Mouse (Mus musculus) kidney, adult 9 months (tissue): ENCODE results near the gene Gm20422.

Source experiments
- DNase-seq: peaks from one replicate; pipeline ENCODE4 v3.0.0; 2022

Gm20422 gene

DNA sequence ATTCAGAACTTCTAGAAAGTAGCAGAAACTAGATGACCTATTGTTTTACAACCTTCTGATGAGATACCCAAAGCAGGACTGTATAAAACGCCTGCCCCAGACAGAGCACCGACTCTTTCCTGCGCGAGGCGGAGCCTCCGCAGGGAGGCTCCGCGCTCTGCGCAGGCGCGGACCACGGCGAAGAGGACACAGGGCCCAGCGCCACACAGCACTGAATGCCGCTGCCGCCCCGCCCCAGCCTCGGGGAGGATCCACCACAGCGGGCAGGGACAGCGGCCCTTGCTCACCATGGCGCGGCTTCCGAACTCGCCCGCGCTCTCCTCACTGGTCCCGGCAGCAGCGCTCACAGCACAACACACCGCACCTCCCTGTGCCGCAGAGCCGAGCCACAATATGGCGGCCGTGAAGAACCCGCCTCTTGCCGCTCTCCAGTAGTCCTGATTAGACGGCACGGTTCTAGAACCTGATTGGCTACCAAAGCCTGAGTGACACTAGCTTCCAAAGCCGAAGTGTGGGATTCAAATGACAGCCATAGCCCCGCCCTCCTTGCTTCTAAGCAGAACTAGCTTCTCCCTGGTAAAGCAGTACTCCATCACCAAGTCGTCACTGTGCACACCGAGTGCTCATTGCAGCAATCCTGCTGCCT, at the start of gene Gm20422:
Gene Gm20422 (minus strand): TSS at position 384 of the 646 bp plus-strand sequence.
- DNase-seq, result peak; percentile 95

DNA sequence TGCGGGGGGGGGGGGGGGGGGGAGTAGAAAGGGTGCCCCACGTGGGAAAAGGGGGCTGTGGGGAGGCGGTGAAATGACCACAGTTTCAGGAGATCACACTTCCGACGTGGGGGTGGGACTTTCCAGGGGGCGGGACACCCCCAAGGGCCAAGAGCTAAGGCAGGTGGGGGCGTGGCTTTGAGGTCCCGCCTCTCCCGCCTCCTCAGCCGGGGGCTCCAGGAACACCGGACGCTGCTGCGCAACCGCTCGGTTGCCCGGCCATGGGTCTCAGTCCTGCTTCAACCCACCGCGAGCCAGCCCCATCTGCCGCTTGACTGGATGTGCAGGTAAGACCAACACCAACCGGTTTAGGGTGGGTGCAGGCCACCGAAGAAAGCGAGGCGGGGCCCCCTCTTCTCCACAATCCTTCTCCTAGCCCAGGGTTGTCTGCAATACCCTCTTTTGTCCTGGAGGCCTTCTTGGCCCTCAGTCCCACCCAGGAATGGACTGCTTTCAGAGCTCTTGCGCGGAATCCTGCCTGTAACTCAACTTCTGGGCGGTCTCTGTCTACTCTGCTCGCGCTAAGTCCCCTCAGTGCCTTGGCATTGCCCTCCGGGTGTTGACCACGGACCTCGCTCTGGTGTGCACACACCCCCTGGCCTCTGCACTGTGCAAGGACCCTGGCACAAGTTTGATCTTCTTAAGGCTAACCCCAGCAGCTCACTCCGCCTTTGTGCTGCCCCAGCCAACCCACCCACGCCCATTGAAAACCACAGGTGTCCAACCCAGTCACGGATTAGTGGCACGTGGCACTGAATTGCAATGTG, 47.9 kb upstream of the Gm20422 start, which contains the start of gene Lpar2:
Gene Lpar2 (plus strand): TSS at position 44 of the 806 bp plus-strand sequence.
- DNase-seq, result peak; percentile 79

DNA sequence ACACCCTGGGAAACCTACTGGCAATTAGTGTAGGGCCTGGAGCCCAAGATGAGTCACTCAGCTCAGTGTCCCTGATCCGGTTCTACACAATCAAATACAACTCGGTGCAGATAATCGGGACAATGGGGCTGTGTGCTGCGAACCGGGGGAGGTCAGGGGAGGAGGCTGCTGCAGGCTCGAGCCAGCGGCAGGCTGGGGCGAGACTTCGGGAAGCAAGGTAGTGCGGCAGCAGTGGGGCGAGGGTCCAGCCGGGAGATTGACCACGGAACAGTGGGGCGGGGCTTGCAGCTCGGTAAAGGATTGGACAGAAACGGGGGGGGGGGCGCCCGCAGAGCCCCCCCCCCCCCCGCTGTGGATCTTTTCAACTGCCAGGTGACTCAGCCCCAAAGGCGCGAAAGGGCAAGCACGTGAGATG, 47.3 kb upstream of the Gm20422 start:
- peak; percentile 45 for DNase-seq

DNA sequence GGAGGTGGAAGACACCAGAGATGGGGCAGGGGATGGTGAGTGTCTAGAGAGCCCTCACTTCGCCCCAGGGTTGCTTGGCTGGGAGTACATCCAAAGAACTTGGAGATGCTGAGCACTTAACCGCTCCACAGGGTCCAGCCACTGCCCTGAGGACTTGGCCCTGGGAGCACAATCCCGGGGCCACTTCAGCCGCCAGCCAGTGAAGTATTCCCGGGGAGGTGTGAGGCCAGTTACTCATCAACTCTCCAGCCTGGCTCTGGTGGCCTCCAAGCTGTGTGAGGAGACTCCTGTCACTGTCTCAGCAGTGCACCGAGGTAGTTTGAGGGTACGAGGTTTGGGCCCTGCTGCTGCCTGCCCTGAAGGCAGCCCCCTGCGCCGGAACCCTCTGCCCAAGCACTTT, 45.8 kb upstream of the Gm20422 start:
- DNase-seq, result peak; percentile 90

DNA sequence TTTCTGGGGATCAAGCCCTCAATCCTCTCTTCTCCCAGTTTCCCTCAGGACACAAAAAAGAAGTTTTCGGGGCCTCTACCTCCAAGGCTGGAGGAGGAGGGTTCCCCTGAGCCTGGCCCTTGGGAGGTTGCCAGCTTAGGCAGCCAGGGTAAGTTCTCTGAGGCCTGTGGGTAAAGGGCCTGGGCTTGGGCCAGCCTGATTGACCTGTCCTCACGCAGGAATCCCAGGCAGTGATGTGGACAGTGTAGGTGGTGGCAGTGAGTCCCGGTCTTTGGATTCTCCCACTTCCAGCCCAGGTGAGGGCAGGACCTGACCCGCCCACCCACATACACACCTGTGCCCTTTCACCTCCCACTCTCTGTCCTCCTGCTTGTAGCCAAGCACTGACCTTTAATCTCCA, 40.7 kb upstream of the Gm20422 start:
- peak; percentile 49 for DNase-seq

DNA sequence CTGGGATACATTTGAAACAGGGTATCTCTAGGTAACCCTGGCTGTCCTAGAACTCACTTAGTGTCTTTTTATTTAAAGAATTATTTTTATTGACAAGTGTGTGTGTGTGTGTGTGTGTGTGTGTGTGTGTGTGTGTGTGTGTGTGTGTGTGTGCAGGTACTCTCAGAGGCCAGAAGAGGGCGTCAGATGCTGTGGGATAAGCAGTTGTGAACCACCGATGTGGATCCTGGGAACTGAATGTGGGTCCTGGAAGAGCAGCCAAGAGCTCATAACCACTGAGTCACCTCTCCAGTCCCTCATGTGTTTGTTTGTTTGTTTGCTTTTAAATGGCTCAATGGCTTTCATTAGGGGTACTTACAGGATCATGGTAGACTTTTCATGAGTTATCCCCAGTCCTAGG, 40.2 kb upstream of the Gm20422 start:
- DNase-seq, result no peak

DNA sequence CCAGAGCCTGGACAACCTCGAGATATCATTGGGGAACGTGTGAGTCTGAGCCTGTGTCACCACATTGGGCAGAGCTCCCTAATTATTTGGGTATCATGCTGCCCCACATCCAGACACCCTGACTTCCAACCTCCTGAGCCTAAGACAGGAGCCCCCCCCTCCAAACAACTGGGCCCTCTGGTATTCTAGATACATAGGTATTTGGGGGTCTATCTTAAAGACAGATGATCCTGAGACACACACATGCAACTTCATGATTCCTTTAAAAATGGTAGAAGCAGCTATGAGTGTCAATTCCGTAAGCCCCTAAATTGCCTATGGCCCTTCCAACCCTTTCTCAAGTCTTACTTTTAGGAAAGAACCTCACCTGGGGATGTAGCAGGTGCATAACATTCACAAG, 35.1 kb upstream of the Gm20422 start:
- no peak for DNase-seq

DNA sequence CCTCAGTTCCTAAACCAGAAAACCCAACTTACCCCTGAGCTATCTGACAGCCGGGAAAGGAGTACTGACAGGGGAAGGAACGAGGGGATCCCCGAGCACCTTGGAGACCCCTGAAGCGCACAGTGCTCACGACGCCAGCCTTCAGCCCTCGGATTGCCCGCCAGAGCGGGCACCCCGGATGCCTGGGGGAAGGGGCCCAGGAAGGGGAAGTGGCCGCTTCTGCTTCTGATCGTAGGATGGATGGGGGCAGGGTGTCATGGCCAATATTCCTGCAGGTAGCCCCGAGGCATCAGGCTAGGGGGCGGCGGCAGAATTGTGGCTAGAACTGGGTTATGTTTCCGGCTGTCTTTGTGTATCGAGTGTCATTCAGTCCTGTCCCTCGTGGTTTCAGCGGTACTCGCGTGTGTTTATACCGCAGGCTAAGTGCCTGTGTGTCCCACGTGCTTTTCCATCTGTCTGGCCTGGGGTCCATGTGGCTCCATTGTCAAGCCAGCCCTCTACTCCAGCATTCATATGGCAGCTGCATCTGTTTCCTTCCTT, 34.2 kb upstream of the Gm20422 start:
- DNase-seq, result no peak

DNA sequence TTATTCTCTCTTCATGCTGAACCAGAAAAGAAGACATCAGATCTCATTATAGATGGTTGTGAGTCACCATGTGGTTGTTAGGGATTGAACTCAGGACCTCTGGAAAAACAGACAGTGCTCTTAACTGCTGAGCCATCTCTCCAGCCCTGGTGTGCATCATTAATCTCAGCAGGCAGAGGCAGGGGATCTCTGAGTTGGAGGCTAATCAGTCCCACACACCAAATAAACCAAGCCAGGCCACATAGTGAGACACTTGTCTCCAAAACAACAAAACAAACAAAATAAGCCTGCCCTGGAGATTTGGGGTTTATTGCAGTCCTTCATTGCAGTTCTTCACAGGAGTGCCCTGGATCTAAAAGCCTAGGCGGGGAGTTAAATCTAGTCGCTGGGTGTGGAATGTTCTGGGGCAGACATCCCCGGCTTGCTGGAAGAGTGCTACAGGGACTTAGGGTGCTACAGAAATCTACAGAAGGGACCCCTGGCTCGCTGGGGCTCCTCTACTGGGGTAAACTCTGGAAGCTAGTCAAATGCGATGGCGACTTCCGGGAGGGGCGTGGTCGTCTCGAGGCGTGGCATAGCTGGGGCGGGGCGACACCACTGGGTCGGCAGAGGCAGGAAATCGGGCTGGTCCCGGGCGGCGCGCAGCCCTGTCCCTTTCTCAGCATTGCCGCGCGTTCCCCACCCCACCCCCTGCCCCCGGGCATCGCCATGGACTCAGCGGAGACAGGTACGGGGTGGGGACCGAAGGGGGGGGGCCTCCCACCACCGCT, 33.6 kb upstream of the Gm20422 start, which contains the start of gene Gmip:
Gene Gmip (plus strand): TSS at position 586 of the 770 bp plus-strand sequence.
- DNase-seq, result peak; percentile 85

DNA sequence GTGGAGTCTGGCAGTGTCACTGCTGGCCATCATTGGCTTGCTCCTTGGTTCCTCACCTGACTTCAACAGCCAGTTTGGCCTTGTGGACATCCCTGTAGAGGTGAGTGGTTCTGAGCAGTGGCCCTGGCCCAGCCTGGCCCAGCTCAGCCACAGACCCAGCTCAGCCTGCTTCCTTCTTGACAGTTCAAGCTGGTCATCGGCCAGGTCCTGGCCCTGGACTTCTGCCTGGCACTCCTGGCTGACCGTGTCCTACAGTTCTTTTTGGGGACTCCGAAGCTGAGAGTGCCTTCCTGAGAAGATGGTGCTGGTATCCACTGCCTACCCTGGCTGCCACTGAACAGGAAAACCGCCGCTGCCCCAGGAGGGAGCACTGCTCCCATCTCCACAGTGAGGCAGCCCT, 32.5 kb upstream of the Gm20422 start:
- no peak for DNase-seq

DNA sequence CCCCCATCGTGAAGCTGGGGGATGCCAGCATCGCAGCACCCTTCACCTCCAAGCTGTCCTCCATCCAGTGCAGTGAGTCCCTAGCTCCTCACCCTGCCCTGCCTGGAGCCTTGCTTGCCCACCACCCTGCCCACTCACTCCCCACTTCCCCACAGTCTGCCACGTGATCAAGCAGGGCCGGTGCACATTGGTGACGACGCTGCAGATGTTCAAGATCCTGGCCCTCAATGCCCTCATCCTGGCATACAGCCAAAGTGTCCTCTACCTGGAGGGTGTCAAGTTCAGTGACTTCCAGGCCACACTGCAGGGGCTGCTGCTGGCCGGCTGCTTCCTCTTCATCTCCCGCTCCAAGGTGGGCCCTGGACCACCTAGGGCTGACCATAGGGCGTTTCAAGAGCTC, 30.8 kb upstream of the Gm20422 start:
- DNase-seq, result no peak

DNA sequence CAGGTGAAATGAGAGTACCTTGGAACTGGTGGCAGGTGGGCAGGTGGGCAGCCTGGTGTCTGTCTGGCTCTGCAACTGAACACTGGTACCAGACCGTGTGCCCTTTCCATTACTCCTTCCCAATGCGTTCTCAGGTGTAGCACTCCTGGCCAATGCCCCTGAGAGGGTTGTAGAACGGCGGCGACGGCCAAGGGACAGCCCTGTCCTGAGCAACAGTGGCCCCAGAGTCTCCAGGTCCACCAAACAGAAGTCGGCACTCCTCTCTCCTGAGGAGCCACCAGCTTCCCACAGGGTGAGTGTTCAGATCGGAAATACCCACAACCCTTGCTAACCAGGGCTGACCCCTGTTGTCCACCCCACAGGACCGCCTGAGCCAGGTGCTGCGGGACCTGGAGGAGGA, 30.4 kb upstream of the Gm20422 start:
- no peak for DNase-seq

DNA sequence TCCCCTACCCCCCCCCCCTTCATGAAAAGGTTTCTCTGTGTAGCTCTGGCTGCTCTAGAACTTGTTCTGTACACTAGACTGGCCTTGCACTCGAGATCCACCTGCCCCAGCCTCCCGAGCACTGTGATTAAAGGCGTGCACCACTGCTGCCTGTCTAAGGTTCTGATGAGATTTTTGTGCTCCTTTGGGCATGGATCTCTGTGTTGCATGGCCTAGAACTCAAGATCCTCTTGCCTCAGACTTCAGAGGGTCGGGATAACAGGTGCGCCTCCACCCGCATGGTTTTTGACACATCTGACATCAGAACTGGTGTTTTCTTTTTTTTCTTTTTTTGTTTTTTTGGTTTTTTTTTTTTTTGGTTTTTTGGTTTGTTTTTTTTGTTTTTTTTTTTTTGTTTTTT, 29.9 kb upstream of the Gm20422 start:
- DNase-seq, result no peak

DNA sequence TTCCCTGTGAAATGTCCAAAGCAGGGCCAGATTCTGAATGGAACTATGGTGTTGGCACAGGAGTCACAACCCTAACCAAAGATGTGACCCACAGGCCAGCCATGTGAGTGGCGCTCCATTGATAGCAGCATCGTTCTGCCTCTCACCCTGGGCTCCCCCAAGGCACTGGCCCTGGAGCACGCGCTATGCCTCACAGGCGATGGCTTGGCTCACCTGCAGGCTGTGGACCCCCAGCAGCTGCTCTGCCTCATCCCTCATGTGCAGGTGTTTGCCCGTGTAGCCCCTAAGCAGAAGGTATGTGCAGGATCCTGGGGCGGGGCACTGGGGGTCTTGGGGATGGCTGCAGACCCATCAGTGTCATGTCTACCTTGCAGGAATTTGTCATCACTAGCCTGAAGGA, 28.7 kb upstream of the Gm20422 start:
- DNase-seq, result no peak

DNA sequence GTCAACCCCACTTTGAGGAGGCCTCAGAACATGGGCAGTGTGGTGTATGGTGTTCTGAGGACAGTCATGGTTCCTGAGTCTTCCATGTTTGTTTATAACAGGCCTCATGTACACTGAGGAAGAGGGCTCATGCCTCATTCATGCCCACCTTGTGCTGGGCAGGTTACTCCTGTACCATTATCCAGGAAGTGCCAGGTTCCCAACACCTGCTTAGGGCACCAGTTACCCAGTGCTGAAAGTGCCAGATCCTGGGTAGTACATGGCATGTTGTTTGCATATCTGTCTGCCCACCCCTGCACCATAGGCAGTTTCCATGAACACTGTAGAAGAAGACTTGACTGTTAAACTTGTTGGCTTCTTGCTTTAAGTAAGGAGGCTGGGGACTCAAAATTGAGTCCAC, 27.5 kb upstream of the Gm20422 start:
- DNase-seq, result no peak

DNA sequence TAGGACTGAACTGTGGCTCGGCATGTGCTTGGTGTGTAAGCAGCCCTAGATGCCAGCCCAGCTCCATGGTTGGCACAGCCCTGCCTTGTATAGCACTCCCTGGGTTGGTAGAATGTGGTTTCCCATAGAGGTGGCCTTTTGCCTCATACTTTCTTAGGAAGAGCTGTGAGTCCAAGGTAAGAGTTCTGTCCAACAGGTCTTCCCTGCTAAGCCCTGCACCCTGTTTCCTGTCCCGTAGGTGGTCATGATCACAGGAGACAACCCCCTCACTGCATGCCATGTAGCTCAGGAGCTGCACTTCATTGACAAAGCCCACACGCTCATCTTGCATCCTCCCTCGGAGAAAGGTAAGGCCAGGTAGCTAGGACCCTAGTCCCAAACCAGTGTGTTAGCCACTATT, 27.1 kb upstream of the Gm20422 start:
- no peak for DNase-seq

DNA sequence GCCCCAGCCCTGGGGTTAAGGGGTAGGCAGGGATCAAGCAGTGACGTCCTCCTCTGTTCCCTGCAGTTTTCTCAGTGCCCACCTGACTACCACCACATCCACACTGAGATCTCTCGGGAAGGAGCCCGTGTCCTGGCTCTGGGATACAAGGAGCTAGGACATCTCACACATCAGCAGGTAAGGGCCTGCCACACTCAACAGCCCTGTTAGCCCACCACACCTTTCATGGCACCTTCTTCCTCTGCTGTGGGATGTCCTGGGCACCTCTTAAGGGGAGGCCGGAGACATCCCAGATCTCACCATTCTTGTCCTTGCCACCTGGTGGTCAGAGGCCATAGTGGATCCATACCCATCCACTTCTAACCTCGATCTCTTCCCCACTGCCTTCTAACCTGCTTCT, 25.3 kb upstream of the Gm20422 start:
- DNase-seq, result no peak

DNA sequence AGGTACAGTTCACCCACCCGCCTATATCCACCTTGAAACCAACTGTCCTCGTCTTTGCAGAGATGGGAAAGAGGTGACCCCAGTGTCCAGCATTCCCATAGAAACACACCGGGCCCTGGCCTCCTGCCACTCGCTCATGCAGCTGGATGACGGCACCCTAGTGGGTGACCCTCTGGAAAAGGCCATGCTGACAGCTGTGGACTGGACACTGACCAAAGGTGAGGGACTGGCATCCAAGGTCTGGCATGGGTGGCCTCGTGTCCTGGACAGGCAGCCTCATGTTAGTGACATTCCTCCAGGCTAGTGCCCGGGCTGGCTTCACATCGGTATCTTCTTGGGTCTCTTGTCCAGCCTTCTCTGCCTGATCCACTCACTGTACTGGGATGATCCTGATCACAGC, 24.6 kb upstream of the Gm20422 start:
- no peak for DNase-seq

DNA sequence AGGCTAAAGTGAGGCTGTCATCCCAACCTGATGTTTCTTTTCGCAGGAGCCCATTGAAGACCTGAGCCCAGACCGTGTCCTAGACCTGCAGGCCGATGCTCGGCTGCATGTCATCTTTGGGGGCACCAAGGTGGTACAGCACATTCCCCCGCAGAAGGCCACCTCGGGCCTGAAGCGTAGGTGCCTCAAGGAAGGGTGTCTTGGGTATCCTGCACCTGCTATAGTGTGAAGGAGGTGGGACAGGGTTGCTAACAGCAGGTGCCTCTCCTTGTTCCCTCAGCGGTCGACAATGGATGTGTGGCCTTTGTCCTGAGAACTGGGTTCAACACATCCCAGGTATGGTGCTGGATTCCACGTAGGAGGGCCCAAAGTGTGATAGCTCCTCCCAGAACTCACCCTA, 23.0 kb upstream of the Gm20422 start:
- no peak for DNase-seq

DNA sequence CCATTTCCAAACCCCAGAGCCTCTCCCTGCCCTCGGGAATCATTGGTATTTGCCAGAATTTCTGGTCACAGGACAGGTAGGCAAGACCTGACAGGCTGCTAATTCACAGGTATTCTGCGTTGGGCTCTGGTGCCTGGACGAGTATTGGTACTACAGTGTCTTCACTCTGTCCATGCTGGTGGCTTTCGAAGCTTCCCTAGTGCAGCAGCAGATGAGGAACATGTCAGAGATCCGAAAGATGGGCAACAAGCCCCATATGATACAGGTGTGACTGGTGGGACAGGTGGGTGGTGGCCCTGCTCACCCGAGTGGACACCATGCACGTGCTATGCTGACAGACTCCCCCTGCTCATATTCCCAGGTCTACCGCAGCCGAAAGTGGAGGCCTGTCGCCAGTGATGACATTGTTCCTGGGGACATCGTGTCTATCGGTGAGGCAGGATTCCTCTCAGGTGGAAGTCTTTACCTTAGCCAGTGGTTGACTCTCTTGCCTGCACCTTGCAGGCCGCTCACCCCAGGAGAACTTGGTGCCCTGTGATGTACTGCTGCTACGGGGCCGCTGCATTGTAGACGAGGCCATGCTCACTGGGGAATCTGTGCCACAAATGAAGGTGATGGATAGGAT, 22.1 kb upstream of the Gm20422 start:
- no peak for DNase-seq

DNA sequence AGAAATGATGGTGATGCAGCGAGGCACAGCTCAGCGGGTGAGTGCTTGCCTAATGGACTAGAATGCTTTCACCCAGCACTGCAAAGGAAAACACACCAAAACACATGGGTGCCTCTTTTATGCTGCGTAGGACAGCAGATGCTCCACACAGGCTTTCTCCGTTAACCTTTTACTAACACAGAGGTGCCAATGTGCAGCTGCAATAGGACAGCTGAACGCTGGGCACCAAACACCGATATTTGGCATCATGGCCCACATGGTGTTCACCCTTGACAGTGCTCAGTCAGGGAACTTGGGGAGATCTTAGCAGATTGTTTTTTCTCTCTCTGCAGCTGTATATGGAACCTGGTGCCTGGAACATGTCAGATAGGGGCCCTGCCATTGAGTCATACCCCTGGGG, 20.2 kb upstream of the Gm20422 start:
- DNase-seq, result no peak

DNA sequence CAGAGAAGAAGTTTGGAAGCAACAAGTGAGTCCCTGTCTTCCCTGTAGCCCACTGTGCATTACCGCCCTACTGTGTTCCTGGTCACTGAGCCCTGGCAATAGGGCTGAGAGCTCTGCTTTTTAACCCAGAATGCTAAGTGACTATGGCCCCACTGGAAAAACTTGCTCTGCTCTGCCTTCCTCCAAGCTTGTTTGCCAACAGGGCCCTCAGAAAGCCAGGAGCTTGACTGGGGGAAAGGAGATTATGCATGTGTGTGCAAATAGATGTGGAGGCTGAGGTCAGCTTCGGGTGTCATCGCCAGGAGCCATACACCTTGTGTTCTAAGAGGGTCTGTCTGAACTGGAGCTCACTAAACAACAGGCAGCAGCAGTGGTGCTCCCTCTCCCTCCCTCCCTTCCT, 19.4 kb upstream of the Gm20422 start:
- no peak for DNase-seq

DNA sequence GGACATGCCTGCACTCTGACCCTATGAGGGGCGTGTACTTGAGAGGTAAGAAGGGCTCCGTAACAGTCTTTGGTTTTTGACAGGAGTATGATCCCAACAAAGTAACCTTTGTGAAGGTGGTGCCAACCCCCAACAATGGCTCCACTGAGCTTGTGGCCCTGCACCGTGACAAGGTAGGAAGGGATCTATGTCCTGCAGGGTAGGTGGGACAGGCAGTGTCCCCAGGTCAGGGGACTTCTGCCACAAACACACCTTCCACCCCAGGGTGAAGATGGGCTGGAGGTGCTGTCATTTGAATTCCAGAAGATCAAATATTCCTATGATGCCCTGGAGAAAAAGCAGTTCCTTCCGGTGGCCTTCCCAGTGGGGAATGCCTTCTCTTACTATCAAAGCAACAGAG, 19.0 kb upstream of the Gm20422 start:
- DNase-seq, result no peak
